Mouse (Mus musculus): Measurements from ENCODE around the gene Igflr1.

DNA sequence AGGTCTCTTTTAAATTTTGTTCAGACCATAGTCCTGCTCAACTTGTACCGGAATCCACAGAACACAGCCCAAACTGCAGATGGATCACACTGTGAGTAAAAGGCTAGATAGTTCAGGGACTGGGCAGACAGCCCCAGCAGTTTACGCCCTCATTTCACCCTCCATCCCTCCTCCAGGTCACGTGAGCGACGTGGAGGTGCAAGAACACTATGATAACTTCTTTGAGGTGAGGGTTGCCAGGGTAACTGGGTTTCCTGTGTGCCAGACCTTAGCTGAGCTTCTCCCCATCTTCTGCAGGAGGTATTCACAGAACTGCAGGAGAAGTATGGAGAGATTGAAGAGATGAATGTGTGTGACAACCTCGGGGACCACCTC lies 1.3 kb upstream of the Igflr1 start:
- no peak for TF ChIP-seq CTCF (IDR thresholded peaks at IDR 0.05; ENCODE audit: control insufficient read depth, insufficient read depth, insufficient read length)
- TF ChIP-seq MYOD1 (IDR thresholded peaks at IDR 0.05; ENCODE audit: control insufficient read depth, insufficient read length, low read depth): no peak
- TF ChIP-seq MAX (IDR thresholded peaks at IDR 0.05): no peak

All from C2C12 (cell line).